ENCODE assay signal across 42 mouse cellular contexts in the genomic region with DNA sequence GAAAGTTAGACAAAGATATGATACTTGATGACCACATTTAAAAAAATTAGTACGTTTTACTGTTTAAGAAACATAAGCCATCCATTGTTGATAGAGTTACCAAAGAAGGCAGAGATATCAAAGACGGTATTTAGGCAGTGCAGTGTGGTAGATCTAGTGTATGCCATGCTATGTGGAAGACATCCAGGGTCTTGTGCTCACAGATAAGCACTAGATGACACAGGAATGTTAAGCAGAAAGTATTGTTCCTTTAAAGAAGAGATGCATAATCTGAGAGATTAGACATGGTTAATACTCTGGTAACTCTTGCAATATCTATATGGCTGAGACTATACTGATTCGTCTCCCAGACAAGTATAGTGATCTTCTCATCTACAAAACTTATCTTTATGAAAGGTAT. TPM values are rescaled to one million over a fixed set of nuclear protein-coding genes. Genes with fewer than 3 reads are reported as not detected.
"Had no signal": no experiment of that assay in that cellular context is flagged by ENCODE, and none has a peak within 500 bp of the region (broad histone marks: within the 10 kb centered on the region; RNA-seq: fewer than 3 reads in every experiment).

No protein-coding gene starts in this region.

- DNase-seq: left cerebral cortex, postnatal 4 days; liver; liver, embryonic 13.5 days; liver, postnatal 0 days; lung, adult 18-20 months; lung, adult 2 months; lung, embryonic 14.5 days; lung, postnatal 10 days; lung, postnatal 14 days; lung, postnatal 36 days; lung, postnatal 4 days; midbrain, embryonic 14.5 days had no signal

- H3K9ac ChIP-seq: limb, embryonic 12.5 days; limb, embryonic 13.5 days; limb, embryonic 15.5 days; liver, embryonic 12.5 days; liver, embryonic 13.5 days; liver, embryonic 14.5 days; liver, embryonic 15.5 days; liver, postnatal 0 days; lung, embryonic 14.5 days; lung, embryonic 15.5 days; midbrain, embryonic 12.5 days; midbrain, embryonic 13.5 days; midbrain, embryonic 15.5 days had no signal

- H3K9me3 ChIP-seq: limb, embryonic 10.5 days; limb, embryonic 12.5 days; limb, embryonic 13.5 days; limb, embryonic 15.5 days; liver, embryonic 12.5 days; liver, embryonic 13.5 days; liver, embryonic 15.5 days; lung, embryonic 15.5 days; megakaryocyte, embryonic 14.5 days; midbrain, embryonic 10.5 days; midbrain, embryonic 12.5 days; midbrain, embryonic 13.5 days; midbrain, embryonic 15.5 days had no signal

- H3K27ac ChIP-seq: left cerebral cortex, adult 2 months; limb, embryonic 10.5 days; limb, embryonic 12.5 days; limb, embryonic 13.5 days; limb, embryonic 15.5 days; liver, embryonic 12.5 days; liver, embryonic 13.5 days; liver, embryonic 14.5 days; liver, embryonic 15.5 days; lung, embryonic 15.5 days; macrophage; midbrain, embryonic 10.5 days; midbrain, embryonic 12.5 days; midbrain, embryonic 13.5 days; midbrain, embryonic 15.5 days had no signal

- H3K36me3 ChIP-seq: limb, embryonic 10.5 days; limb, embryonic 12.5 days; limb, embryonic 13.5 days; limb, embryonic 15.5 days; liver, embryonic 12.5 days; liver, embryonic 13.5 days; liver, embryonic 15.5 days; lung, embryonic 15.5 days; midbrain, embryonic 10.5 days; midbrain, embryonic 12.5 days; midbrain, embryonic 13.5 days; midbrain, embryonic 15.5 days had no signal

- H3K27me3 ChIP-seq: limb, embryonic 12.5 days; limb, embryonic 13.5 days; limb, embryonic 15.5 days; liver, embryonic 12.5 days; liver, embryonic 13.5 days; liver, embryonic 15.5 days; lung, embryonic 15.5 days; megakaryocyte, embryonic 14.5 days; midbrain, embryonic 12.5 days; midbrain, embryonic 13.5 days; midbrain, embryonic 15.5 days had no signal

- ATAC-seq: liver, embryonic 12.5 days; liver, postnatal 0 days; lung, postnatal 0 days; midbrain, embryonic 13.5 days; midbrain, embryonic 15.5 days; midbrain, embryonic 16.5 days had no signal

- H3K4me3 ChIP-seq: left cerebral cortex, adult 2 months; limb, embryonic 10.5 days; limb, embryonic 12.5 days; limb, embryonic 13.5 days; limb, embryonic 15.5 days; liver, embryonic 12.5 days; liver, embryonic 13.5 days; liver, embryonic 15.5 days; lung, embryonic 15.5 days; megakaryocyte, embryonic 14.5 days; midbrain, embryonic 10.5 days; midbrain, embryonic 12.5 days; midbrain, embryonic 13.5 days; midbrain, embryonic 15.5 days; myocyte had no signal

RNA-seq across cellular contexts. Expression of a gene that starts 5.4 kb away (rescaled TPM):
- total RNA-seq: left cerebral cortex, adult 2 months; left cerebral cortex, adult 8-10 months; left cerebral cortex, postnatal 10 days; left cerebral cortex, postnatal 14 days; left cerebral cortex, postnatal 25 days; left cerebral cortex, postnatal 36 days; liver, adult 2 months had no signal
- polyA plus RNA-seq: limb, embryonic 13.5 days; liver, adult 2 months; midbrain, embryonic 12.5 days; myocyte had no signal

RNA-seq across cellular contexts. Expression of a gene that starts 49.6 kb away (rescaled TPM):
- total RNA-seq: left cerebral cortex, adult 2 months; left cerebral cortex, adult 8-10 months; left cerebral cortex, postnatal 10 days; left cerebral cortex, postnatal 14 days; left cerebral cortex, postnatal 25 days; left cerebral cortex, postnatal 36 days; left cerebral cortex, postnatal 4 days; liver, adult 2 months; midbrain, postnatal 0 days had no signal
- polyA plus RNA-seq: limb, embryonic 10.5 days; limb, embryonic 11.5 days; limb, embryonic 12.5 days; limb, embryonic 13.5 days; limb, embryonic 15.5 days; liver, embryonic 11.5 days; liver, embryonic 12.5 days; liver, embryonic 13.5 days; liver, embryonic 14.5 days; liver, embryonic 15.5 days; liver, postnatal 0 days; lung, embryonic 14.5 days; lung, embryonic 15.5 days; lung, embryonic 16.5 days; lung, postnatal 0 days; midbrain, embryonic 10.5 days; midbrain, embryonic 11.5 days; midbrain, embryonic 12.5 days; midbrain, embryonic 13.5 days; midbrain, embryonic 14.5 days; midbrain, embryonic 15.5 days; midbrain, embryonic 16.5 days; midbrain, postnatal 0 days; myocyte; neural tube, embryonic 11.5 days had no signal
